Mouse (Mus musculus) small intestine, adult 2 months (tissue): ENCODE data around the gene Efcab5. TPM values are rescaled to one million over a fixed set of nuclear protein-coding genes. Genes with fewer than 3 reads are reported as not detected.

Experiments used
- H3K27ac ChIP-seq: fragments of 200-500 bp; 2 replicates; pipeline ENCODE4 v1.5.1; 2012; ENCODE audit warnings: low read depth, low read length, control low read depth, inconsistent platforms; ENCODE audit not compliant: insufficient read depth
- H3K27me3 ChIP-seq: fragments of 200-500 bp; 2 replicates; pipeline ENCODE4 v1.6.1; 2012; ENCODE audit warnings: mild to moderate bottlenecking, moderate library complexity, low read length, inconsistent platforms; ENCODE audit not compliant: control insufficient read depth, insufficient read depth
- H3K36me3 ChIP-seq: fragments of 200-500 bp; 2 replicates; pipeline ENCODE4 v1.6.1; 2012; ENCODE audit warnings: mild to moderate bottlenecking, low read length, control low read depth, inconsistent platforms; ENCODE audit not compliant: control insufficient read depth, insufficient read depth
- H3K4me1 ChIP-seq: fragments of 200-500 bp; 2 replicates; pipeline ENCODE4 v1.6.1; 2012; ENCODE audit warnings: low read length, inconsistent platforms, mixed read lengths; ENCODE audit not compliant: control insufficient read depth, insufficient read depth, insufficient read length
- H3K4me3 ChIP-seq: fragments of 200-500 bp; 2 replicates; pipeline ENCODE4 v1.5.1; 2012; ENCODE audit warnings: low read depth, mild to moderate bottlenecking, control low read depth, inconsistent platforms, low read length, moderate library complexity
- CTCF ChIP-seq: fragments of 200-500 bp; IDR thresholded peaks from 2 replicates; pipeline ENCODE4 v1.5.1; 2012; ENCODE audit warnings: low read depth, mild to moderate bottlenecking, control low read depth, inconsistent platforms, low read length, moderate library complexity, mixed read lengths; ENCODE audit not compliant: insufficient replicate concordance, insufficient read length; ENCODE audit errors: extremely low read depth
- POLR2A ChIP-seq: fragments of 200-500 bp; IDR thresholded peaks from 2 replicates; pipeline ENCODE4 v1.6.1; 2012; ENCODE audit warnings: low read depth, mild to moderate bottlenecking, control low read depth, inconsistent platforms, low read length, moderate library complexity
- WGBS: fragments of 180-500 bp; shearing (Covaris S2); methylation state at CpG from one replicate; pipeline ENCODE4 v1.1.7; 2018; 5-methylcytosine and 5-hydroxymethylcytosine counted together
- polyA plus RNA-seq: library from polyadenylated mRNA; depleted of rRNA; stranded (reverse); fragments of >200 nt; gene quantifications from 2 replicates; pipeline ENCODE4 v1.2.3, GENCODE M21; 2012; rRNA removed

The Efcab5 gene
- 0.27 and 1.1 TPM in 2 replicates for polyA plus RNA-seq

GRCm38 (mm10) chr11:77188868-77189267 is at the start of gene Efcab5:
TSS of gene Efcab5 (minus strand) at chr11:77188968.
- H3K4me3 ChIP-seq, result peak within 1 kb of the TSS; percentile 49
- no peaks in the 10 kb centered on the region for H3K27me3 ChIP-seq
- peaks cover 5% of the 10 kb centered on the region; the same call in 1 of the 2 replicates for H3K4me1 ChIP-seq
- H3K36me3 ChIP-seq, result no peaks in the 10 kb centered on the region
- peak within 1 kb of the TSS; percentile 72 for H3K27ac ChIP-seq
- TF ChIP-seq CTCF (no peak), POLR2A (no peak)
- 26% methylated on average over 6 of the region's 6 CpGs for WGBS

DNA sequence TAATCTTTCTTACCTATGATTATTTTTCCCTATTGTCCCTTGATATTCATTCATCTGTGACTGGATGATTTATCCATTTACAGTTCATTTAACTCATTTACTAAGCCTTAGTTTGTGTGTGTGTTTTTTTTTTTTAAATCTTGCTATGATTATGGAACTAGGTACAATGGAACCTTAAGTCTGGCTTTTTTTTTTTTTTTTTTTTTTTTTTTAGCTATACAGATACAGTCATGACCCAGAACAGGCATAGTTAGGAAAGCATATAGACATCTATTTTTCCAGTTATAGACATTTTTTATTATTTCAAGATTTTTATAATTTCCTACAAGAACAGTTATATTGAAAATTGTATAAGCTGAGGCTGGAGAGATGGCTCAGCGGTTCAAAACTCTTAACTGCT is 46.5 kb upstream of the Efcab5 start:
- Histone ChIP-seq H3K4me1 (no peaks in the 10 kb centered on the region), H3K27ac (no peak overlapping the region), H3K27me3 (no peaks in the 10 kb centered on the region), H3K36me3 (no peaks in the 10 kb centered on the region), H3K4me3 (no peak overlapping the region)
- WGBS, result 98% methylated on average over 1 of the region's 1 CpGs
- no peak for TF ChIP-seq POLR2A
- no peak for TF ChIP-seq CTCF

DNA sequence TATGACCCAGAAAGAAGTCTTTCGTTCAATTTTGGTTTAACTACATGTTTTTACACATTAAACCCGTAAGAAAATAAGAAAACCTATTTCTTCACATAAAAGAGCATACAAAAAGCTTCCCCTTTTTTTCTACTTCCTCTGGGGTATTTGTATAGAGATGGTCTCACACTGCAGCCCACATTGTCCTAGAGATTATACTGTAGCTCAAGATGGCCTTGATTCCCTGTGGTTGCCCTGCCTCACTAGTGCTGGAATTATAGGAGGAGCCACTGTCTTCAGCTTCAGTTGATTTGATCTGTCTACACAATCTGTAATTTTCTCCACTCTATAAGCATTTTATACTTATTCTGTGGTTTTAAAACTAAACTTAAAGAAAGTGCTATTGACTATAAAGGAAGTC is 42.7 kb upstream of the Efcab5 start:
- Histone ChIP-seq H3K4me1 (no peaks in the 10 kb centered on the region), H3K27ac (no peak overlapping the region), H3K36me3 (peaks cover 1% of the 10 kb centered on the region; the same call in 1 of the 2 replicates), H3K27me3 (no peaks in the 10 kb centered on the region), H3K4me3 (no peak overlapping the region)
- no peak for TF ChIP-seq POLR2A
- no peak for TF ChIP-seq CTCF
- WGBS, result 93% methylated on average over 2 of the region's 2 CpGs

- WGBS, result 40% methylated on average over 2 of the region's 2 CpGs
- Histone ChIP-seq H3K27ac (no peak overlapping the region), H3K27me3 (no peaks in the 10 kb centered on the region), H3K4me1 (no peaks in the 10 kb centered on the region; the same call in 1 of the 2 replicates), H3K4me3 (no peak overlapping the region), H3K36me3 (peaks cover 1% of the 10 kb centered on the region; the same call in 1 of the 2 replicates)
- no peak for TF ChIP-seq POLR2A
- TF ChIP-seq CTCF, result no peak
These were observed 42.0 kb upstream of the Efcab5 start for GRCm38 (mm10) chr11:77230765-77231164.

- peak overlapping the region; percentile 61; the same call in 1 of the 2 replicates for H3K27ac ChIP-seq
- H3K27me3 ChIP-seq, result no peaks in the 10 kb centered on the region
- H3K36me3 ChIP-seq, result no peaks in the 10 kb centered on the region
- WGBS, result 2% methylated on average over 11 of the region's 11 CpGs
- H3K4me3 ChIP-seq, result peak overlapping the region; percentile 77
- TF ChIP-seq CTCF (no peak), POLR2A (0 out of 2 replicates have a peak, but pooled peaks have one; percentile 6)
- H3K4me1 ChIP-seq, result peaks cover 7% of the 10 kb centered on the region; the same call in 1 of the 2 replicates
These were observed 28.0 kb upstream of the Efcab5 start for GRCm38 (mm10) chr11:77216761-77217130.

DNA sequence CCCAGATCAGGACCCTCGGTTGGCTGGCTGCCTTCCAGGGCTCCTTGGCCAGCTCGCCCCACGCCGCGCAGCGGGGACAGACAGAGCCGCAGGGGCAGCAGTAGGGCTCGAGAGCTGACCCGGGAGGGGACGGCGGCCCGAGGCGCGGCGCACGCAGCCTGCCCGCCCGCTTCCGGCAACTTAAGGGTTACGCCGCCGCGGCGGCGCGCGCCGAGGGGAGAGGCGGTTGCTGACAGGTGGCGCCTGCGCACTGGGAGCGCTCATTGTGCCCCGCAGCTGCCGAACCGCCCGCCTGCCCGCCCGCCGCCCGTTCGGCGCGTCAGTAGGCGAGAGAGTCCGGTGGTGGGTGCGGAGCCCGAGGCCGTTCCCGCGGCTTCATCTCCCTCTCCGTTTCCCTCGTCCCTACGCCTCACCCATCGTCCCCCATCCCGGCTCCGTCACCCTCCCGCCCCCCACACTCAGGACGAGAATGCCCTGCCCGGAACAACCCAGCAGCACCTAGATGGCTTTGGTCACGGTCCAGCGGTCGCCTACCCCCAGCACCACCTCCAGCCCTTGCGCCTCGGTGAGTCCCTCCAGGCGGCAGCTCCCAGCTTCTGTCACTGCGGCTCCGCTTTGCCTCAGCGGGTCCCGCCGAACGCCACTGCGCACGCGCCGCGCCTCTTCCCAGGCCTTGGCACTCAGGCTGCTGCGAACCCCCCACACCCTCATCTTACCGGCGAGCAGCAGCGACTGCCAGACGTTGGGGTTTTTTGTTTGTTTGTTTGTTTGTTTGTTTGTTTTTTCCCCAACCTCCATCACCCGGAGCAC is 27.4 kb upstream of the Efcab5 start, which contains the start of gene Ssh2:
Ssh2 (plus strand) TSS at position 337 of the 810 bp plus-strand sequence.
- H3K27ac ChIP-seq, result peak within 1 kb of the TSS; percentile 81
- TF ChIP-seq CTCF, result no peak
- peak; percentile 33 for TF ChIP-seq POLR2A
- H3K27me3 ChIP-seq, result no peaks in the 10 kb centered on the region
- H3K4me3 ChIP-seq, result peak within 1 kb of the TSS; percentile 77
- WGBS, result 1% methylated on average over 81 of the region's 82 CpGs
- no peaks in the 10 kb centered on the region for H3K36me3 ChIP-seq
- peaks cover 7% of the 10 kb centered on the region; the same call in 1 of the 2 replicates for H3K4me1 ChIP-seq

DNA sequence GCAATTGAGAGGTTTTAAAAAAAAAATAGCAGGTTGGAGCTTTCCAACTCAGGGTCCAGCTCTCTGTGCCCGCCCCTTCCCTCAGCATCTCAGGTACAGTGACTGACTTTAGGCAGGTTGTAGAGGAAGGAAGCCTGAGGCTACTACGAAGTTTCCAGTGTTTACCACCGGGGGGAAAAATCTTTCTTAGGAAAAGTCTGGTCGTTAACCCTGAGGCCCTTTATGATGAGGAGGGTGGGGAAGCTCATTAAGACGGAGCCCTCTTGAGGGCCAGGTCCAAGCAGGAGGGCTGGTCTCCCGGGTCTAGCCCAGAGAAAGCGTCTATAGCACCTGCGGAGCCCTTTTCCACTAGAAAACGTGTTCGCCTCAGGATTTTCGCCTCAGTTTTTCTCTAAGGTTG is 26.7 kb upstream of the Efcab5 start:
- H3K27ac ChIP-seq, result peak overlapping the region; percentile 81
- WGBS, result 1% methylated on average over 11 of the region's 11 CpGs
- TF ChIP-seq CTCF, result peak; percentile 16; the same call in 1 of the 2 replicates
- no peak for TF ChIP-seq POLR2A
- no peaks in the 10 kb centered on the region for H3K36me3 ChIP-seq
- no peaks in the 10 kb centered on the region for H3K27me3 ChIP-seq
- H3K4me1 ChIP-seq, result peaks cover 7% of the 10 kb centered on the region; the same call in 1 of the 2 replicates
- H3K4me3 ChIP-seq, result peak overlapping the region; percentile 77
